Mouse (Mus musculus) gastrocnemius, postnatal 10 days (tissue): ENCODE results near the gene Nrap. TPM values are rescaled to one million over a fixed set of nuclear protein-coding genes. Genes with fewer than 3 reads are reported as not detected.

ENCODE experiments used
- DNase-seq: peaks from one replicate; pipeline ENCODE4 v3.0.0; 2021; ENCODE audit warnings: mixed read lengths
- total RNA-seq, 2 experiments: library from RNA; stranded (reverse); gene quantifications; 2 replicates each; pipeline ENCODE4 v1.2.3; 2021

Nrap gene
- total RNA-seq, 2 experiments from 2014 or later = 478 to 505 TPM

- DNase-seq = peak; percentile 76
Observed at GRCm38 (mm10) chr19:56396669-56397621, 7.1 kb upstream of the Nrap start, which contains the start of gene Casp7. TSS of gene Casp7 (plus strand) at chr19:56397129.

GRCm38 (mm10) chr19:56396227-56396626, 6.4 kb upstream of the Nrap start:
- DNase-seq = no peak

GRCm38 (mm10) chr19:56395183-56395935, 5.5 kb upstream of the Nrap start:
- DNase-seq = no peak

GRCm38 (mm10) chr19:56393311-56393866, 3.6 kb upstream of the Nrap start:
- DNase-seq = no peak

GRCm38 (mm10) chr19:56391307-56392046, 1.6 kb upstream of the Nrap start:
- no peak for DNase-seq

GRCm38 (mm10) chr19:56389176-56389575, 661 bp downstream of the Nrap start:
- no peak for DNase-seq

- no peak for DNase-seq
Observed at GRCm38 (mm10) chr19:56387726-56388302, 2.0 kb downstream of the Nrap start.

GRCm38 (mm10) chr19:56386095-56386494, 3.7 kb downstream of the Nrap start:
- DNase-seq = no peak

GRCm38 (mm10) chr19:56385546-56385945, 4.3 kb downstream of the Nrap start:
- DNase-seq = no peak

- DNase-seq = no peak
Observed at GRCm38 (mm10) chr19:56381407-56381806, 8.4 kb downstream of the Nrap start.

- DNase-seq = no peak
Observed at GRCm38 (mm10) chr19:56380341-56380740, 9.5 kb downstream of the Nrap start.

GRCm38 (mm10) chr19:56378554-56379172, 11.2 kb downstream of the Nrap start:
- no peak for DNase-seq

GRCm38 (mm10) chr19:56378007-56378406, 11.8 kb downstream of the Nrap start:
- DNase-seq = no peak

GRCm38 (mm10) chr19:56374011-56374410, 15.8 kb downstream of the Nrap start:
- DNase-seq = no peak

- DNase-seq = no peak
Observed at GRCm38 (mm10) chr19:56373246-56373645, 16.6 kb downstream of the Nrap start.

- no peak for DNase-seq
Observed at GRCm38 (mm10) chr19:56372226-56372625, 17.6 kb downstream of the Nrap start.

- DNase-seq = no peak
Observed at GRCm38 (mm10) chr19:56370389-56371150, 19.3 kb downstream of the Nrap start.

- no peak for DNase-seq
Observed at GRCm38 (mm10) chr19:56368912-56369311, 20.9 kb downstream of the Nrap start.

GRCm38 (mm10) chr19:56367778-56368177, 22.1 kb downstream of the Nrap start:
- DNase-seq = no peak

GRCm38 (mm10) chr19:56366625-56367024, 23.2 kb downstream of the Nrap start:
- DNase-seq = peak; percentile 4
